Mouse (Mus musculus) stomach, embryonic 15.5 days (tissue): Measurements from ENCODE around the gene Stard10. TPM values are rescaled to one million over a fixed set of nuclear protein-coding genes. Genes with fewer than 3 reads are reported as not detected.

Experiments
- ATAC-seq: fragments of 200-750 bp; cut with Nextera tagmentation; 2 replicates; pipeline ENCODE4 v1.8.0; 2017; ENCODE audit warnings: low read depth, moderate number of reproducible peaks, moderate TSS enrichment; ENCODE audit not compliant: insufficient read depth, low FRiP score
- H3K27ac ChIP-seq: fragments of 300-500 bp; sonication (generic); 2 replicates; pipeline ENCODE4 v1.5.1; 2015; ENCODE audit warnings: mild to moderate bottlenecking, inconsistent platforms
- H3K27me3 ChIP-seq: fragments of 300-500 bp; sonication (generic); replicated peaks from 2 replicates; pipeline ENCODE4 v1.6.1; 2015; ENCODE audit warnings: inconsistent platforms
- H3K36me3 ChIP-seq: fragments of 300-500 bp; sonication (generic); 2 replicates; pipeline ENCODE4 v1.6.1; 2015; ENCODE audit warnings: inconsistent platforms
- H3K4me1 ChIP-seq: fragments of 300-500 bp; sonication (generic); 2 replicates; pipeline ENCODE4 v1.6.1; 2015; ENCODE audit warnings: inconsistent platforms
- H3K4me2 ChIP-seq: fragments of 300-500 bp; sonication (generic); 2 replicates; pipeline ENCODE4 v1.6.1; 2015; ENCODE audit warnings: mild to moderate bottlenecking, inconsistent platforms
- H3K4me3 ChIP-seq: fragments of 300-500 bp; sonication (generic); replicated peaks from 2 replicates; pipeline ENCODE4 v1.5.1; 2015; ENCODE audit warnings: inconsistent platforms
- H3K9ac ChIP-seq: fragments of 300-500 bp; sonication (generic); 2 replicates; pipeline ENCODE4 v1.6.1; 2015; ENCODE audit warnings: inconsistent platforms
- H3K9me3 ChIP-seq: fragments of 300-500 bp; sonication (generic); 2 replicates; pipeline ENCODE4 v1.6.1; 2016; ENCODE audit warnings: inconsistent platforms
- WGBS: fragments of 180-500 bp; shearing (Covaris S2); methylation state at CpG from one replicate; pipeline ENCODE4 v1.1.7; 2015; 5-methylcytosine and 5-hydroxymethylcytosine counted together
- polyA plus RNA-seq: library from polyadenylated mRNA; unstranded; fragments of >200 nt; fragmentation: Nextera tagmentation; extraction: Ambion mirVana; gene quantifications from 2 replicates; pipeline ENCODE4 v1.2.1, GENCODE M21; 2015

Stard10 gene
- polyA plus RNA-seq, 1 experiment from 2014 or later = 112 TPM

DNA sequence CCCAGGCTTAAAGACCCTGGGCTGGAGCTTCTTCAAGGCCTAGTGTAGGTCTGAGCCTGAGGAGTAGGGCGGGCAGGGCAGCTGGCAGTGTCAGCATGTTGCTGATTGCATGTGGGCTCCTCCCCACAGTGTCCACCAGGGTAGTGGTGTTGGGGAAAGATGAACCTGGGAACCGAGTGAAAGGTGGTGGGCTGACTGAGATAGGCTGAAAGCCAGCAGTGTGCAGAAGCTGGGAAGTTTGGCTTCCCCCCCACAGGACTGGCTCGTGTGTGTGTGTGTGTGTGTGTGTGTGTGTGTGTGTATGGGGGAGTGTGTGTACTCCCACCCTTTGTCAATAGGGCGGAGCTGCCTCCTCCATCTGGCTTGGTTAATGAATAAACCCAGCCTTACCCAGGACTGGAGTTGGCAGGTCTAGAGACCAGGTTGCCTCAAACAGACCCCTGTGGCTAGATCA is 6.3 kb downstream of the Stard10 start:
- no peaks in the 10 kb centered on the region for H3K27me3 ChIP-seq
- peaks cover 33% of the 10 kb centered on the region for H3K4me1 ChIP-seq
- ATAC-seq = peak; percentile 77
- WGBS = 52% methylated on average over 4 of the region's 4 CpGs
- H3K27ac ChIP-seq = peak overlapping the region; percentile 95
- H3K4me3 ChIP-seq = peak overlapping the region; percentile 80
- H3K9ac ChIP-seq = no peak overlapping the region
- H3K9me3 ChIP-seq = no peaks in the 10 kb centered on the region
- no peaks in the 10 kb centered on the region for H3K36me3 ChIP-seq
- peak overlapping the region; percentile 94 for H3K4me2 ChIP-seq

DNA sequence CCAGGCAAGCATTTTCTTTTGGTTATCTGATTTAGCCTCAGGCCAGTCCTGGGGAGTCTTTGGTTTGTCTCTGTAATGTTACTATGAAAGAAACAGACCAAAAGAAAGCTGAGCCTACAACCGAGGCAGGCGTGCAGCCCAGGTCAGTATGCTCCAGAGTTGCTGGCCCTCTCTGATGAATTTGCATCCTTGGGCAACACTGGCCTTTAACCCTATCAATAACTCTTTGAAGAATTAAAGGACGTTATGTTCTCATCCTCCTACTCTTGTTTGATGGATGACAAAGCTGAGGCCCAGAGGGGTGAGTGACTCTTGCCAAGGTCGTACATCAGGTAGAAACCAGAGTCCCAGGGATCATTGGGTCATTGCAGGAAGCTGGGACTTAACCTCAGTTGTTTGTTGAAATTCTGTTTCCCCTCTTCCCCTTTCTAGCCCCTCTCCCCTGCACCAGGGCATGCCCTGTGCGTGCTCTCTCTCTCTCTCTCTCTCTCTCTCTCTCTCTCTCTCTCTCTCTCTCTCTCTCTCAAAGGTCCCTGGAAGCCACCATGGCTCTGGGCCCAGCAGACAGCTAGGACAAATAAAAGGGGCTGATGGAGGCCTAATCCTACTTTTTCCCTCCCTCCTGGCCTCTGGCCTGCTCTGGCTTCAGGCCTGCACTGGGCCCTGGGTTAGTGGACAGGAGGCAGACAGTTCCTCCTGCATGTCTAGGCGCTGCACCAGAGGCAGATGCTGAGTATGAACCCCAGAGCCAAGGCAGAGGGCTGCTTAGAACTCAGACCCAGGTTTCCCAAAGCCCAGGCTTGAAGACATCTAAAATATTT is 7.5 kb downstream of the Stard10 start:
- Histone ChIP-seq H3K27ac (peak overlapping the region; percentile 61; the same call in 1 of the 2 replicates), H3K4me1 (peaks cover 42% of the 10 kb centered on the region), H3K9me3 (no peaks in the 10 kb centered on the region), H3K9ac (no peak overlapping the region), H3K27me3 (no peaks in the 10 kb centered on the region), H3K4me2 (peak overlapping the region; percentile 94), H3K4me3 (peak overlapping the region; percentile 80; the same call in 1 of the 2 replicates), H3K36me3 (0 out of 2 replicates have a peak, but pooled peaks cover 4% of the 10 kb centered on the region)
- WGBS = 42% methylated on average over 6 of the region's 6 CpGs
- ATAC-seq = no peak

DNA sequence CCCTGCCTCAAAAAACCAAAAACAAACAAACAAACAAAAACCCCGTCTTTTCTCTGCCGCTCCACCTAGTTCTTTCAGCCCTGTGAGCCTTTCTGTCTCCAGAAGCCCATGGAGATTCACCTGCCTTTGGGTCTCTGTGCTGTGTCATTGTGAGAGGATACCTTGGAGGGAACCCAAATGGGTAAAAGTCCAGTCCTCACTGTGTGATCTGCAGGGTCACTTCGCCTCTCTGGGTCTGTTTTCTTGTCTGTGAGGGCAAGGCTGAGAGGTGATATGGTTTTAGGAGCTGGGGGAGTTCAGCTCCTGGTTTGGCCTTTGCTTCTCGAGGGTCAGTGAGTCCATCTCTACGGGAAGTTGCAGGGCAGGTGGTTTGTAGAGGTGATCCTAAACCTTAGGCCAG is 9.1 kb downstream of the Stard10 start:
- Histone ChIP-seq H3K27me3 (no peaks in the 10 kb centered on the region), H3K27ac (no peak overlapping the region), H3K36me3 (0 out of 2 replicates have a peak, but pooled peaks cover 4% of the 10 kb centered on the region), H3K9ac (no peak overlapping the region), H3K4me1 (peaks cover 44% of the 10 kb centered on the region; the same call in 1 of the 2 replicates), H3K4me3 (no peak overlapping the region), H3K4me2 (0 out of 2 replicates have a peak overlapping the region, but pooled peaks have one; percentile 2), H3K9me3 (no peaks in the 10 kb centered on the region)
- ATAC-seq = no peak
- 67% methylated on average over 5 of the region's 5 CpGs for WGBS

DNA sequence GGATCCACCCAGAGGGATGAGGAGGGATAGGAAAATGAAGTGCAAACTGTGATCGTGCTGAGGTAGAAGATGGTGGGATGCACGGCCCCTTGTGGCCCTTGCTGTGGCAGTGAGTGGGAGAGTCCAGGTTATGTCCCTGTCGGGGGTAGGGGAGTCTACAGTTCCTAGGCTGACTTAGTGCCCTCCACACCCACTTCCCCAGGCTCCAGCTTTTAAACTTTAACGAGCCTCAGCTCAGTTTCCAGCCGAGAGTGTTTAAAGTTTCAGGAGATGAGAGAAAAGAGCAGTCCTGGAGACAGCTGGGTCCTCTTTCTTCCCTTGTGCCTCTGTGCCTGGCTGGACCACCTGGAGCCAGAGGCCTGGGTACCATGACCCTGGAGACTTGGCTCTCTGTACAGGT is 10.4 kb downstream of the Stard10 start:
- ATAC-seq = no peak
- H3K9ac ChIP-seq = no peak overlapping the region
- no peaks in the 10 kb centered on the region for H3K9me3 ChIP-seq
- no peak overlapping the region for H3K4me3 ChIP-seq
- peaks cover 44% of the 10 kb centered on the region; the same call in 1 of the 2 replicates for H3K4me1 ChIP-seq
- 60% methylated on average over 5 of the region's 5 CpGs for WGBS
- no peak overlapping the region for H3K27ac ChIP-seq
- 0 out of 2 replicates have a peak, but pooled peaks cover 4% of the 10 kb centered on the region for H3K36me3 ChIP-seq
- H3K27me3 ChIP-seq = no peaks in the 10 kb centered on the region
- peak overlapping the region; percentile 13; the same call in 1 of the 2 replicates for H3K4me2 ChIP-seq

DNA sequence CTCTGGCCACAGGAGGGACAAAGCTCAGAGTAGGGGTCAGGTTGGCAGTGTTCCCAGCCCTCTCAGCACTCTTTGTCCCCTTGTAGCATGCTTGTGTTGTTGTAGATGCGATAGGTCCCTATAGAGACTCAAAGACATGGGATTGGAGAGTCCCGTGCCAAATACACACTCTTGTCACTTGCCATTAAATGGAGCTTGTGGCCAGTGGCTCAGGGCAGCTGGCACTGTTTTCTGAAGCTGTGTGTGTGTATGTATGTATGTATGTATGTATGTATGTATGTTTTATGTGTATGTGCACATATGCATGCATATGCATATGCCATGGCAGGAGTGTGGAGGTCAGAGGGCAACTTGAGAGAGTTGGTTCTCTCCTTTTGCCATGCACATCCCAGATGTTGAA is 10.9 kb downstream of the Stard10 start:
- Histone ChIP-seq H3K36me3 (0 out of 2 replicates have a peak, but pooled peaks cover 4% of the 10 kb centered on the region), H3K4me1 (peaks cover 44% of the 10 kb centered on the region; the same call in 1 of the 2 replicates), H3K9me3 (no peaks in the 10 kb centered on the region), H3K9ac (no peak overlapping the region), H3K27me3 (no peaks in the 10 kb centered on the region), H3K4me3 (no peak overlapping the region), H3K4me2 (no peak overlapping the region), H3K27ac (no peak overlapping the region)
- 86% methylated on average over 2 of the region's 2 CpGs for WGBS
- no peak for ATAC-seq

DNA sequence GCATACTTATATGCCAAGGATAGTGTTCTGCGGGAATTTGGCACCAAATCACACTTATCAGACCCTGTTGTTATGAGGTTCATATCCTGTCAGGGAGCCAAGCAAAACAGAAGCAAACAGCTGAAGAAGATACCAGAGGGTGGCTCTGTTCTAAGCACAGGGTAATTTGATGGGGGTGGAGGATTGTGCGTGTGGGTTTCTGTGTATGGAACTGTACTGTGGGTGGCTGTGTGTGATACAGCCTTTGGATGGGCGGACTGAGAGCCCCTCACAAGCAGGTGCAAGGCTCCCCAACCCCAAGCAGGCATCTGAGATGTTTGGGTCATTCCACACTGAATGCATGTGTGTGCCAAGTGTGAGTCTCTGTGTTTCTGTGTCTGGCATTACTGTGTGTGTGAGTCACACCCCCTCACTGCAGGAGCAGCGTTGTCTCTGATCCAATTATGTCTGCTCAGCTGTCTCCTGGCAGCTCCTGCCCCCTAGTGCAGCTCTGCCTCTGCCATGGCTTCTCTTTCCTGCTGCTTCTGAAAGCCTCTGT is 11.8 kb downstream of the Stard10 start:
- Histone ChIP-seq H3K4me3 (no peak overlapping the region), H3K9ac (no peak overlapping the region), H3K9me3 (no peaks in the 10 kb centered on the region), H3K36me3 (0 out of 2 replicates have a peak, but pooled peaks cover 4% of the 10 kb centered on the region), H3K27ac (peak overlapping the region; percentile 16; the same call in 1 of the 2 replicates), H3K4me1 (peaks cover 40% of the 10 kb centered on the region; the same call in 1 of the 2 replicates), H3K27me3 (no peaks in the 10 kb centered on the region), H3K4me2 (no peak overlapping the region)
- 67% methylated on average over 4 of the region's 4 CpGs for WGBS
- ATAC-seq = no peak

DNA sequence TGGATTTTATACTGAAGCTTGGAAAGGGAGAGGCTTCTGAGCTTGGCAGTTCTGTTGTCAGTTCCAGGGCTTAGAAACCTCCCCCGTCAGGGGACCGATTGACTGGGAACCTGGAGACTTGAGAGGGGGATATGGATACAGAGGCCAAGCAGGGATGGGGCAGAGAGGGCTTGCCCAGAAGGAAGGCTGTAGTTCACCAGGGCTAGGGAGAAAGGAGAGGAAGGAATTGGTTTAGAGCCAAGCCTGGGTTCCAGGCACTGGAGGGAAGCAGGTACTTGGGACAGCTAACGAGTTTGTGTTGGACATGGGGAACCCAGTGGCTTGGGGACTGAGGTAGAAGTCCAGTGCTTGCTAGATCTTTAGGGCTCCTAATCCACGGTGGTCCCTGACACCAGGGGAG is 12.7 kb downstream of the Stard10 start:
- no peak for ATAC-seq
- Histone ChIP-seq H3K36me3 (0 out of 2 replicates have a peak, but pooled peaks cover 4% of the 10 kb centered on the region), H3K4me1 (peaks cover 33% of the 10 kb centered on the region; the same call in 1 of the 2 replicates), H3K4me3 (no peak overlapping the region), H3K4me2 (no peak overlapping the region), H3K9ac (no peak overlapping the region), H3K27ac (no peak overlapping the region), H3K9me3 (no peaks in the 10 kb centered on the region), H3K27me3 (no peaks in the 10 kb centered on the region)
- WGBS = 71% methylated on average over 4 of the region's 4 CpGs

DNA sequence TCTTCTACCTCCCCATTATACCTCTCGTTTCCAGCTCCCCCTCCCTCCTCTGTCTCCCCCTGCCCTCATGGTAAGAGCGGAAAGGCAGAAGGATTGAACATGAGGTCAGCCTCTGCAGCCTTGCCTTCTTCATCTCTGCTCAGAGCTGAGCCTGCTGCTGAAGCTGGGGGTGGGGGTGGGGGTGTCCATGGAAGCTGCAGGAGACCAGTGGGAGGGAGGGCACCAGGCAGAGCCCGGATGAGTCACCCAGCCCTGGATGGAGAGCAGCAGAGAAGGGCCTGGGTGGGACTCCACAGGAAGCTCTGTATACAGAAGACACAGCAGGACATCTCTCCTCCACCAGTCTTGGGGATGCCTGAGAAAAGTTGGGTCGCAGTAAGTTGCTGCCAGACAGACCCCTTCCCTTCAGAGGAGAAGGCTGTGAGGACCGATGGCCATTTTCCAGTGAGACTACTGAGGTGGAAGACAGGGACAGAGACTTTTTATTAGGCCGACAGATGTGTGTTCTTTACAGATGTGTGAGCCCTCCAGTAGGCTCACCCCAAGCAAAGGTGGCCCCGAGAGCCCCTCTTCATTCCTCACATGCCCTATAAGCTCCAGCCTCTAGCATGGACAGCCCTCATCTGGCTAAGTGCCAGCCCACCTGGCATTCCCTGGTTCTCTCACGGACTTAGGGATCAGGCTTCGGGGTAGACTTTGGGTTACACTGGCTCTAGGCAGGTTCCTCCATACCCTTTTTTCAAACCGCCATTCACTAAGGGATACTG is 13.4 kb downstream of the Stard10 start:
- Histone ChIP-seq H3K4me3 (no peak overlapping the region), H3K36me3 (0 out of 2 replicates have a peak, but pooled peaks cover 4% of the 10 kb centered on the region), H3K27me3 (no peaks in the 10 kb centered on the region), H3K9ac (no peak overlapping the region), H3K27ac (no peak overlapping the region), H3K9me3 (no peaks in the 10 kb centered on the region), H3K4me1 (peaks cover 33% of the 10 kb centered on the region), H3K4me2 (no peak overlapping the region)
- 66% methylated on average over 10 of the region's 10 CpGs for WGBS
- ATAC-seq = peak; percentile 18; the same call in 1 of the 2 replicates

DNA sequence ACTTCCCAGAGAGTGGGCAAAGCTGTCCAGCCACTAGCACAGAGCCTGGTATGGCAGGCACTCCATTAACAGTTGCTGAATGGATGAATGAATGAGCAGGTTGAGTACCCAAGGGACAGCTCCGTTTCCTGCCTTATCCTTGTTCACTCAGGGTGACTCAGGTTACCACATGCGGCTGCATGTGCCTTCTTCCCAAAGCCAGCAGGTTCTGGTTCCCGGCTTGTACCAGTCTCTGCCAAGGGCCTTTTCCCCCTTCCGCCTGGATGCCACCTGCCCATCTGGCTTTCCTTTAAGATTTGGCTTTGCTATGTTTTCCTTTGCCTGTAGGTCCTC is 13.9 kb downstream of the Stard10 start:
- H3K27me3 ChIP-seq = no peaks in the 10 kb centered on the region
- H3K36me3 ChIP-seq = 0 out of 2 replicates have a peak, but pooled peaks cover 4% of the 10 kb centered on the region
- no peaks in the 10 kb centered on the region for H3K9me3 ChIP-seq
- no peak overlapping the region for H3K27ac ChIP-seq
- H3K4me3 ChIP-seq = no peak overlapping the region
- no peak overlapping the region for H3K4me2 ChIP-seq
- ATAC-seq = no peak
- 85% methylated on average over 4 of the region's 4 CpGs for WGBS
- H3K4me1 ChIP-seq = peaks cover 33% of the 10 kb centered on the region
- H3K9ac ChIP-seq = no peak overlapping the region

DNA sequence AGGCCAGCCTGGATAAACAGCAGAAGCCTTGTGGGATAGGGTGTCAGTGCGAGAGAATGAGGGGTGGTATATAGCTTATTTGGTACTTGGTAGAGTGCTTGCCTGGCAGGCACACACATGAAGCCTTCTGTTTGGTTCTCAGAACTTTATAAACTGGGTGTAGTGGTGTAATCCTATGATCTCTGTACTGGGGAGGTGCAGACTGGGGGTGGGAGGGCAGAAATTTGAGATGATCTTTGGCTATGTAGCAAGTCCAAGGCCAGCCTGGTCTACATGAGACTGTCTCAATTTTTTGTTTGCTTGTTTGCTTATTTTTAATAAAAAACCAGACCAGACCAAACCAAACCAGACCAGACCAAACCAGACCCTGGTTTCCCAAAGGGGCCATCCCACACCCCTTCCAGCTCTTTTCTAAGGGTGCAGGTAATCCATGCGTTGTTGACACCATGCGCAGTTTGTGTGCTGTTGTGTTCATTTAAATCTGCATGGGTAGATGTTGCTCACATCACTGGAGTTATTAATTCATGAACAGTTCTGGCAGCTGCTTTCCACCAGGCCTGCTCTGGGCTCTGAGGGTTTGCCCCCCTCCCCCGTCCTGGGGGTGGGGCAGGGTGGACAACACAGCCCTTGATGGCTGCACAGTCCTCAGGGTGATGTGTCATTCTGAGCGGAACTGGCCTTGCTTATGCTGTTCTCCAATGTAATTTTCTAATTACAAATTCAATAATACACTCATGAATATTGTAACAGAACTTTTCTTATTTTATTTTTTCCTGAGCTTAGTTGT is 15.4 kb downstream of the Stard10 start:
- Histone ChIP-seq H3K4me3 (no peak overlapping the region), H3K36me3 (0 out of 2 replicates have a peak, but pooled peaks cover 4% of the 10 kb centered on the region), H3K9me3 (no peaks in the 10 kb centered on the region), H3K4me2 (no peak overlapping the region), H3K9ac (no peak overlapping the region), H3K27me3 (no peaks in the 10 kb centered on the region), H3K4me1 (peaks cover 33% of the 10 kb centered on the region), H3K27ac (no peak overlapping the region)
- 87% methylated on average over 5 of the region's 5 CpGs for WGBS
- ATAC-seq = no peak

DNA sequence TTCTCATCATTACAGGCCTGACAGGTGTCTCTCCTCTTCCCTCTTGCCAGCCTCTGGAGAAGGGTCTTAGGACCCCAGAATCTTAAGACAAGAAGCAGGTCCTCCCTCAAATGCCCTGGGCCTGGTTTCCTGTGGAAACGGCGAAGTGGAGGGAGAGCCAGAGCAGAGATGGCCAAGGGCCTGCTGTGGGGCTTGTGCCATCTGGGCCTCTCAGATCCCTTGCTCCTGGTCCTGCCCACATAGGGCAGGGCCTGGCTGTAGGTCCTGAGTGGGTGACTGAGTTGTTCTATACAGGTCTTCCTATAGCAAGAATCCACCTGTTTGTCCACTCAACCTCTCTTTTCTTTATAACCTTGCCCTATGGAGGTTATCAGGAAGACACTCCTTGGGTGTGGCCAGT is 18.3 kb downstream of the Stard10 start:
- no peak overlapping the region for H3K4me2 ChIP-seq
- H3K27ac ChIP-seq = no peak overlapping the region
- H3K9me3 ChIP-seq = no peaks in the 10 kb centered on the region
- 80% methylated on average over 2 of the region's 2 CpGs for WGBS
- no peaks in the 10 kb centered on the region for H3K36me3 ChIP-seq
- H3K4me3 ChIP-seq = no peak overlapping the region
- H3K4me1 ChIP-seq = peaks cover 7% of the 10 kb centered on the region
- H3K27me3 ChIP-seq = no peaks in the 10 kb centered on the region
- no peak overlapping the region for H3K9ac ChIP-seq
- no peak for ATAC-seq
